Mouse (Mus musculus) stomach, adult 2 months (tissue): ENCODE results near the gene Gtsf2. TPM values are rescaled to one million over a fixed set of nuclear protein-coding genes. Genes with fewer than 3 reads are reported as not detected.

Source experiments
- polyA plus RNA-seq: library from polyadenylated mRNA; depleted of rRNA; stranded (reverse); fragments of >200 nt; gene quantifications from 2 replicates; pipeline ENCODE4 v1.2.3, GENCODE M21; 2012; rRNA removed

Gene Gtsf2
- not detected in 2 replicates for polyA plus RNA-seq

GRCm38 (mm10) chr15:103448369-103448768 is at the start of gene Gtsf2:
Gtsf2 (minus strand) TSS chr15:103448469.

GRCm38 (mm10) chr15:103453551-103454218 is 5.4 kb upstream of the Gtsf2 start, which contains the start of gene Nckap1l:
Nckap1l (plus strand) TSS chr15:103453794.

GRCm38 (mm10) chr15:103430241-103430640 is 18.0 kb downstream of the Gtsf2 start, which contains the start of gene Gtsf1:
Gtsf1 (minus strand) TSS chr15:103430470.

Other genes with a start within 250 kb of the Gtsf2 start
- gene Cbx5, start 208.7 kb downstream of the Gtsf2 start, polyA plus RNA-seq, result 1.5 and 2.3 TPM in 2 replicates
- 5.3 and 6.8 TPM in 2 replicates for gene Hnrnpa1, start 208.0 kb downstream of the Gtsf2 start, polyA plus RNA-seq
- gene Nfe2, start 190.1 kb downstream of the Gtsf2 start, polyA plus RNA-seq, result 0.65 and 1.6 TPM in 2 replicates
- gene Copz1, start 175.8 kb downstream of the Gtsf2 start, polyA plus RNA-seq, result 35.6 and 44.6 TPM in 2 replicates
- gene Gpr84, start 137.9 kb downstream of the Gtsf2 start, polyA plus RNA-seq, result 0.05 and 0.16 TPM in 2 replicates
- gene Zfp385a, start 108.4 kb downstream of the Gtsf2 start, polyA plus RNA-seq, result 15.1 and 16.0 TPM in 2 replicates
- 19.0 and 23.6 TPM in 2 replicates for gene Itga5, start 81.7 kb downstream of the Gtsf2 start, polyA plus RNA-seq
- gene Gtsf1, start 18.0 kb downstream of the Gtsf2 start, polyA plus RNA-seq, result not detected in 2 replicates
- gene Nckap1l, start 5.3 kb upstream of the Gtsf2 start, polyA plus RNA-seq, result 1.6 and 2.1 TPM in 2 replicates
- 3.6 and 3.7 TPM in 2 replicates for gene Pde1b, start 54.6 kb upstream of the Gtsf2 start, polyA plus RNA-seq
- gene Ppp1r1a, start 89.5 kb upstream of the Gtsf2 start, polyA plus RNA-seq, result 2.9 and 7.2 TPM in 2 replicates
- gene Glycam1, start 116.6 kb upstream of the Gtsf2 start, polyA plus RNA-seq, result not detected in 2 replicates